Mouse (Mus musculus): ENCODE data around the gene Nit2. TPM values are rescaled to one million over a fixed set of nuclear protein-coding genes. Genes with fewer than 3 reads are reported as not detected.
A peak's percentile ranks its signal among the peaks of the same experiment; 100 is the strongest.

Nit2 gene
- total and polyA plus RNA-seq, 3 experiments = 33.6 to 38.9 TPM; not detected in 1

- no peak for TF ChIP-seq RAD21 (IDR thresholded peaks at IDR 0.05; ENCODE audit: low read depth, low read length)
- no peak for TF ChIP-seq POLR2AphosphoS2 (IDR thresholded peaks at IDR 0.05; ENCODE audit: low read length)
- no peak for TF ChIP-seq MAFK (IDR thresholded peaks at IDR 0.05; ENCODE audit: borderline replicate concordance, low read depth, low read length)
- no peak for TF ChIP-seq TAL1 (IDR thresholded peaks at IDR 0.05; ENCODE audit: low read length)
- TF ChIP-seq HCFC1 (IDR thresholded peaks at IDR 0.05; ENCODE audit: low read depth, low read length) = no peak
- no peak for TF ChIP-seq CHD1 (IDR thresholded peaks at IDR 0.05; ENCODE audit: low read depth, low read length)
Measured at GRCm38 (mm10) chr16:57171161-57171560, 4.0 kb upstream of the Nit2 start (continued).

GRCm38 (mm10) chr16:57168236-57168635 lies 1.1 kb upstream of the Nit2 start:
- H3K4me3 ChIP-seq (ENCODE audit: control insufficient read depth in 1 of 2, insufficient read depth in 1 of 2, low read depth in 2 of 2, low read length in 2 of 2) = no peak overlapping the region
- H3K79me2 ChIP-seq (ENCODE audit: control insufficient read depth, insufficient read depth, low read length, poor library complexity) = no peaks in the 10 kb centered on the region; the same call in 1 of the 2 replicates
- DNase-seq (ENCODE audit: low read depth, low spot score) = no peak
- peaks cover 5 to 7% of the 10 kb centered on the region in 2 experiments; a peak in 3 of 4 replicates for H3K4me1 ChIP-seq (ENCODE audit: control insufficient read depth in 1 of 2, insufficient read depth in 2 of 2, low read length in 2 of 2)
- no peak overlapping the region for H3K27ac ChIP-seq (ENCODE audit: control insufficient read depth, low read depth, low read length)
- H3K9me3 ChIP-seq (replicated peaks; ENCODE audit: insufficient read depth, low read length) = no peaks in the 10 kb centered on the region
- H3K27me3 ChIP-seq (ENCODE audit: control insufficient read depth in 1 of 2, insufficient read depth in 2 of 2, low read length in 2 of 2) = no peaks in the 10 kb centered on the region
- peaks cover 4 to 8% of the 10 kb centered on the region in 2 experiments for H3K36me3 ChIP-seq (ENCODE audit: control insufficient read depth in 1 of 2, insufficient read depth in 2 of 2, low read length in 2 of 2)
- H3K9ac ChIP-seq (ENCODE audit: control insufficient read depth, low read depth, low read length, poor library complexity, severe bottlenecking) = no peak overlapping the region
- TF ChIP-seq ZNF384 (IDR thresholded peaks at IDR 0.05; ENCODE audit: low read depth, low read length) (no peak), NELFE (IDR thresholded peaks at IDR 0.05; ENCODE audit: low read depth, low read length) (no peak), SIN3A (IDR thresholded peaks at IDR 0.05; ENCODE audit: low read length) (no peak), TCF12 (IDR thresholded peaks at IDR 0.05; ENCODE audit: low read depth, low read length) (no peak), CHD2 (IDR thresholded peaks at IDR 0.05; ENCODE audit: low read length) (no peak), GATA1 (IDR thresholded peaks at IDR 0.05; ENCODE audit: low read depth, low read length) (no peak), E2F4 (IDR thresholded peaks at IDR 0.05; ENCODE audit: borderline replicate concordance, low read depth, low read length) (no peak), NRF1 (IDR thresholded peaks at IDR 0.05; ENCODE audit: insufficient read depth, low read depth, low read length, poor library complexity, severe bottlenecking) (no peak), ZKSCAN1 (IDR thresholded peaks at IDR 0.05; ENCODE audit: low read depth, low read length) (no peak), USF2 (IDR thresholded peaks at IDR 0.05; ENCODE audit: borderline replicate concordance in 1 of 2, insufficient read depth in 1 of 2, low read depth in 1 of 2, low read length in 2 of 2) (no peak), RCOR1 (IDR thresholded peaks at IDR 0.05; ENCODE audit: low read depth, low read length) (no peak)

- Histone ChIP-seq H3K9me3 (replicated peaks; ENCODE audit: insufficient read depth, low read length) (no peaks in the 10 kb centered on the region), H3K36me3 (ENCODE audit: control insufficient read depth in 1 of 2, insufficient read depth in 2 of 2, low read length in 2 of 2) (peaks cover 4 to 8% of the 10 kb centered on the region in 2 experiments), H3K27ac (ENCODE audit: control insufficient read depth, low read depth, low read length) (no peak overlapping the region), H3K27me3 (ENCODE audit: control insufficient read depth in 1 of 2, insufficient read depth in 2 of 2, low read length in 2 of 2) (no peaks in the 10 kb centered on the region), H3K4me3 (ENCODE audit: control insufficient read depth in 1 of 2, insufficient read depth in 1 of 2, low read depth in 2 of 2, low read length in 2 of 2) (peak overlapping the region; percentile 78 to 80), H3K79me2 (ENCODE audit: control insufficient read depth, insufficient read depth, low read length, poor library complexity) (no peaks in the 10 kb centered on the region; the same call in 1 of the 2 replicates), H3K4me1 (ENCODE audit: control insufficient read depth in 1 of 2, insufficient read depth in 2 of 2, low read length in 2 of 2) (peaks cover 5 to 7% of the 10 kb centered on the region in 2 experiments; a peak in 3 of 4 replicates), H3K9ac (ENCODE audit: control insufficient read depth, low read depth, low read length, poor library complexity, severe bottlenecking) (peak overlapping the region; percentile 31; the same call in 1 of the 2 replicates)
- no peak for DNase-seq (ENCODE audit: low read depth, low spot score)
- TF ChIP-seq ZMIZ1 (IDR thresholded peaks at IDR 0.05; ENCODE audit: low read depth, low read length) (no peak), NELFE (IDR thresholded peaks at IDR 0.05; ENCODE audit: low read depth, low read length) (no peak), CHD1 (IDR thresholded peaks at IDR 0.05; ENCODE audit: low read depth, low read length) (no peak), MAFK (IDR thresholded peaks at IDR 0.05; ENCODE audit: borderline replicate concordance, low read depth, low read length) (no peak), USF2 (IDR thresholded peaks at IDR 0.05; ENCODE audit: borderline replicate concordance in 1 of 2, insufficient read depth in 1 of 2, low read depth in 1 of 2, low read length in 2 of 2) (no peak), POLR2AphosphoS2 (IDR thresholded peaks at IDR 0.05; ENCODE audit: low read length) (no peak), ZC3H11A (IDR thresholded peaks at IDR 0.05; ENCODE audit: low read depth, low read length) (no peak), SMC3 (IDR thresholded peaks at IDR 0.05; ENCODE audit: low read depth, low read length) (no peak), MAX (IDR thresholded peaks at IDR 0.05; ENCODE audit: low read length) (no peak), ETS1 (IDR thresholded peaks at IDR 0.05; ENCODE audit: low read depth, low read length) (no peak), NRF1 (IDR thresholded peaks at IDR 0.05; ENCODE audit: insufficient read depth, low read depth, low read length, poor library complexity, severe bottlenecking) (no peak), GABPA (IDR thresholded peaks at IDR 0.05; ENCODE audit: low read depth, low read length) (no peak), MYB (IDR thresholded peaks at IDR 0.05; ENCODE audit: low read depth, low read length) (no peak)
Measured at GRCm38 (mm10) chr16:57167514-57167912, 372 bp upstream of the Nit2 start.
